Comparison of ENCODE assay signal across 9 mouse cellular contexts in the genomic region with DNA sequence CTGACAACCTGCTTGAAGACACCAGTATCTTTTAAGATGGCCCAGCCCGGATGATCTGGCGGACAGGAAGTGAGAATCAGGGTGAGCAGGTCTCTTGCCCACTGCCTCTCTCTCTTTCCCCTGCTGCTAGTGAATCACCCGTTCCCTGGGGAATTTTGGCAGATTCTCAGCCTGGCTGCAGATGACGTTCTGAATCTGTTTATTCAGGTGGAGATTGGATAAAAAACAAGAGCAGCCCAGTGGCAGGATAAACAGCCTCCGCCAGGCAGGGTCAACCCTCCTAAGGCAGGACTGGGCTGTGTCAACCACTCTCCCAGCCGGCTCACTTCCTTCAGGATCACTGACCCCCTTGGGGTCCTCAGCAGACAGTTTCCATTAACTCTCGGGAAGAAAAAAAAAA. TPM values are rescaled to one million over a fixed set of nuclear protein-coding genes. Genes with fewer than 3 reads are reported as not detected.
A peak's percentile ranks its signal among the peaks of the same experiment; 100 is the strongest.
DNase-seq lines count a peak whose midpoint lies in the region; ATAC-seq and TF ChIP-seq lines count a peak whose summit lies in the region.
"Had no signal": no experiment of that assay in that cellular context is flagged by ENCODE, and none has a peak within 500 bp of the region (broad histone marks: within the 10 kb centered on the region; RNA-seq: fewer than 3 reads in every experiment).

No protein-coding gene starts in this region.

- no peaks in the 10 kb centered on the region for H3K27me3 ChIP-seq in forebrain, embryonic 10.5 days (ENCODE audit: poor library complexity, severe bottlenecking)
- H3K27me3 ChIP-seq in forebrain, embryonic 11.5 days (ENCODE audit: control insufficient read depth, insufficient read depth, low read length): no peaks in the 10 kb centered on the region
- H3K27me3 ChIP-seq in heart, postnatal 0 days (ENCODE audit: control insufficient read depth, insufficient read depth, low read length): no peaks in the 10 kb centered on the region
- no peaks in the 10 kb centered on the region for H3K27me3 ChIP-seq in neural tube, embryonic 11.5 days (ENCODE audit: control insufficient read depth, insufficient read depth, low read length)
- H3K27me3 ChIP-seq: embryonic facial prominence, embryonic 13.5 days had no signal

- H3K4me3 ChIP-seq in forebrain, embryonic 10.5 days: no peak overlapping the region
- no peak overlapping the region for H3K4me3 ChIP-seq in forebrain, embryonic 11.5 days (ENCODE audit: low read depth, low read length)
- no peak overlapping the region for H3K4me3 ChIP-seq in heart, postnatal 0 days (ENCODE audit: low read depth, low read length)
- H3K4me3 ChIP-seq in neural tube, embryonic 11.5 days (ENCODE audit: low read depth, low read length): no peak overlapping the region
- H3K4me3 ChIP-seq: embryonic facial prominence, embryonic 13.5 days had no signal

- H3K27ac ChIP-seq in forebrain, embryonic 10.5 days: peak overlapping the region; percentile 25; the same call in 1 of the 2 replicates
- H3K27ac ChIP-seq in forebrain, embryonic 11.5 days (ENCODE audit: low read depth, low read length): no peak overlapping the region
- H3K27ac ChIP-seq in heart, postnatal 0 days (ENCODE audit: low read depth): no peak overlapping the region
- no peak overlapping the region for H3K27ac ChIP-seq in neural tube, embryonic 11.5 days (ENCODE audit: low read depth, low read length)
- H3K27ac ChIP-seq: embryonic facial prominence, embryonic 13.5 days had no signal

- H3K36me3 ChIP-seq in forebrain, embryonic 10.5 days (replicated peaks): peaks cover 43% of the 10 kb centered on the region
- no peaks in the 10 kb centered on the region for H3K36me3 ChIP-seq in forebrain, embryonic 11.5 days (ENCODE audit: control insufficient read depth, insufficient read depth, low read length)
- no peaks in the 10 kb centered on the region for H3K36me3 ChIP-seq in heart, postnatal 0 days (replicated peaks; ENCODE audit: control insufficient read depth, insufficient read depth, low read length)
- H3K36me3 ChIP-seq in neural tube, embryonic 11.5 days (ENCODE audit: control insufficient read depth, insufficient read depth, low read length): no peaks in the 10 kb centered on the region

- TF ChIP-seq EP300 in heart, postnatal 0 days (IDR thresholded peaks at IDR 0.05; ENCODE audit: low read depth): no peak

- H3K4me1 ChIP-seq in forebrain, embryonic 10.5 days: peaks cover 82% of the 10 kb centered on the region
- no peaks in the 10 kb centered on the region; the same call in 1 of the 2 replicates for H3K4me1 ChIP-seq in forebrain, embryonic 11.5 days (replicated peaks; ENCODE audit: control insufficient read depth, insufficient read depth, low read length)
- peaks cover 18% of the 10 kb centered on the region for H3K4me1 ChIP-seq in heart, postnatal 0 days (ENCODE audit: control insufficient read depth, insufficient read depth)
- H3K4me1 ChIP-seq in neural tube, embryonic 11.5 days (ENCODE audit: control insufficient read depth, insufficient read depth, low read length): peaks cover 8% of the 10 kb centered on the region

- no peak overlapping the region for H3K9ac ChIP-seq in forebrain, embryonic 11.5 days (ENCODE audit: low read length)
- H3K9ac ChIP-seq in heart, postnatal 0 days (replicated peaks; ENCODE audit: low read depth, low read length): no peak overlapping the region
- no peak overlapping the region for H3K9ac ChIP-seq in neural tube, embryonic 11.5 days (ENCODE audit: low read length)
- H3K9ac ChIP-seq: embryonic facial prominence, embryonic 13.5 days had no signal

- no peak for DNase-seq in forebrain, embryonic 10.5 days (ENCODE audit: extremely low spot score, low spot score)
- no peak for DNase-seq in forebrain, embryonic 11.5 days (ENCODE audit: low spot score)
- peak; percentile 97 for DNase-seq in 3T3-L1 (ENCODE audit: low read depth, low spot score)
- peak; percentile 55 to 63 for DNase-seq in cerebellum, postnatal 14 days
- peak; percentile 66 for DNase-seq in heart, postnatal 0 days (ENCODE audit: low spot score)
- peak; percentile 36 for DNase-seq in neural tube, embryonic 11.5 days (ENCODE audit: low spot score)
- no peak for DNase-seq in spleen, adult 12 weeks (ENCODE audit: low spot score)

- ATAC-seq in forebrain, embryonic 11.5 days (replicated peaks; ENCODE audit: low FRiP score): no peak
- peak; percentile 54 for ATAC-seq in heart, postnatal 0 days (ENCODE audit: insufficient read depth, low read depth)
- ATAC-seq in neural tube, embryonic 11.5 days (ENCODE audit: insufficient read depth, low FRiP score, low TSS enrichment): no peak
- no peak for ATAC-seq in megakaryocyte progenitor cell, adult 5-6 weeks (replicated peaks; ENCODE audit: poor library complexity)

- H3K4me2 ChIP-seq in forebrain, embryonic 11.5 days (ENCODE audit: low read depth, low read length, severe bottlenecking): no peak overlapping the region
- no peak overlapping the region for H3K4me2 ChIP-seq in heart, postnatal 0 days (ENCODE audit: low read depth, low read length)
- no peak overlapping the region for H3K4me2 ChIP-seq in neural tube, embryonic 11.5 days (ENCODE audit: low read depth)
- H3K4me2 ChIP-seq: embryonic facial prominence, embryonic 13.5 days had no signal

- WGBS in forebrain, embryonic 10.5 days: 55% methylated on average over 7 of the region's 7 CpGs
- 57% methylated on average over 7 of the region's 7 CpGs for WGBS in forebrain, embryonic 11.5 days
- WGBS in heart, postnatal 0 days: 38% methylated on average over 7 of the region's 7 CpGs
- WGBS in neural tube, embryonic 11.5 days: 31% methylated on average over 7 of the region's 7 CpGs

- TF ChIP-seq CTCF in heart, postnatal 0 days (IDR thresholded peaks at IDR 0.05; ENCODE audit: low read depth): no peak

- H3K9me3 ChIP-seq in forebrain, embryonic 10.5 days: no peaks in the 10 kb centered on the region
- no peaks in the 10 kb centered on the region for H3K9me3 ChIP-seq in forebrain, embryonic 11.5 days (ENCODE audit: control insufficient read depth, low read length)
- no peaks in the 10 kb centered on the region for H3K9me3 ChIP-seq in heart, postnatal 0 days (replicated peaks; ENCODE audit: control insufficient read depth, low read length)
- H3K9me3 ChIP-seq in neural tube, embryonic 11.5 days (ENCODE audit: control insufficient read depth, low read length): no peaks in the 10 kb centered on the region
- H3K9me3 ChIP-seq: embryonic facial prominence, embryonic 13.5 days had no signal

RNA-seq across cellular contexts. Expression of gene Lrig1, which starts 59.7 kb away (rescaled TPM):
- 18.8 and 20.6 TPM in 2 replicates for polyA plus RNA-seq in forebrain, embryonic 10.5 days (2016; fragmentation: Nextera tagmentation; extraction: Ambion mirVana)
- polyA plus RNA-seq in forebrain, embryonic 11.5 days (2014; fragmentation: Nextera tagmentation; extraction: Ambion mirVana): 21.7 and 25.2 TPM in 2 replicates
- 50.2 and 54.3 TPM in 2 replicates for total RNA-seq in heart, postnatal 0 days (2014; rRNA removed; ENCODE audit: low replicate concordance)
- 7.1 and 7.3 TPM in 2 replicates for polyA plus RNA-seq in heart, postnatal 0 days (2015; fragmentation: Nextera tagmentation; extraction: Ambion mirVana)
- polyA plus RNA-seq in neural tube, embryonic 11.5 days (2014; fragmentation: Nextera tagmentation; extraction: Ambion mirVana): 29.6 and 31.2 TPM in 2 replicates
- 0.24 and 0.44 TPM in 2 replicates for total RNA-seq in megakaryocyte progenitor cell, adult 5-6 weeks (2015)
- 0.74 and 0.79 TPM in 2 replicates for total RNA-seq in megakaryocyte progenitor cell, adult 5-6 weeks (2017)

Comparison
In these comparisons a context has a peak if more than half of its experiments do, and no peak if none do; other contexts are left out.
1. DNase-seq: peak in 3T3-L1 (single experiment), cerebellum, postnatal 14 days (2 of 2), heart, postnatal 0 days (single experiment) and neural tube, embryonic 11.5 days (single experiment); none in forebrain, embryonic 10.5 days (single experiment), forebrain, embryonic 11.5 days (single experiment) and spleen, adult 12 weeks (single experiment).